Mouse (Mus musculus) midbrain, embryonic 13.5 days (tissue): ENCODE data around the gene Rgs7. TPM values are rescaled to one million over a fixed set of nuclear protein-coding genes. Genes with fewer than 3 reads are reported as not detected.

ENCODE experiments used
- ATAC-seq: fragments of 200-750 bp; cut with Nextera tagmentation; 2 replicates; pipeline ENCODE4 v1.8.0; 2017; ENCODE audit warnings: mild to moderate bottlenecking, moderate TSS enrichment, moderate library complexity
- H3K27ac ChIP-seq: fragments of 300-500 bp; sonication (generic); 2 replicates; pipeline ENCODE4 v1.5.1; 2015; ENCODE audit warnings: inconsistent platforms, mild to moderate bottlenecking, moderate library complexity
- H3K27me3 ChIP-seq: fragments of 300-500 bp; sonication (generic); 2 replicates; pipeline ENCODE4 v1.6.1; 2015; ENCODE audit warnings: mild to moderate bottlenecking, inconsistent platforms
- H3K36me3 ChIP-seq: fragments of 300-500 bp; sonication (generic); 2 replicates; pipeline ENCODE4 v1.6.1; 2015; ENCODE audit warnings: mild to moderate bottlenecking, inconsistent platforms
- H3K4me1 ChIP-seq: fragments of 300-500 bp; sonication (generic); replicated peaks from 2 replicates; pipeline ENCODE4 v1.6.1; 2015; ENCODE audit warnings: inconsistent platforms
- H3K4me2 ChIP-seq: fragments of 300-500 bp; sonication (generic); replicated peaks from 2 replicates; pipeline ENCODE4 v1.6.1; 2015; ENCODE audit warnings: moderate library complexity, mild to moderate bottlenecking, inconsistent platforms
- H3K4me3 ChIP-seq: fragments of 300-500 bp; sonication (generic); replicated peaks from 2 replicates; pipeline ENCODE4 v1.5.1; 2015; ENCODE audit warnings: mild to moderate bottlenecking, inconsistent platforms
- H3K9ac ChIP-seq: fragments of 300-500 bp; sonication (generic); replicated peaks from 2 replicates; pipeline ENCODE4 v1.6.1; 2015; ENCODE audit warnings: mild to moderate bottlenecking, inconsistent platforms
- H3K9me3 ChIP-seq: fragments of 300-500 bp; sonication (generic); 2 replicates; pipeline ENCODE4 v1.6.1; 2016; ENCODE audit warnings: mild to moderate bottlenecking, inconsistent platforms
- whole genome bisulfite sequencing: fragments of 180-500 bp; shearing (Covaris S2); methylation state at CpG from one replicate; pipeline ENCODE4 v1.1.7; 2015; 5-methylcytosine and 5-hydroxymethylcytosine counted together
- polyA plus RNA-seq: library from polyadenylated mRNA; unstranded; fragments of >200 nt; fragmentation: Nextera tagmentation; extraction: Ambion mirVana; gene quantifications from 2 replicates; pipeline ENCODE4 v1.2.1, GENCODE M21; 2015

Gene Rgs7
- polyA plus RNA-seq, 1 experiment from 2014 or later = 17.1 TPM

DNA sequence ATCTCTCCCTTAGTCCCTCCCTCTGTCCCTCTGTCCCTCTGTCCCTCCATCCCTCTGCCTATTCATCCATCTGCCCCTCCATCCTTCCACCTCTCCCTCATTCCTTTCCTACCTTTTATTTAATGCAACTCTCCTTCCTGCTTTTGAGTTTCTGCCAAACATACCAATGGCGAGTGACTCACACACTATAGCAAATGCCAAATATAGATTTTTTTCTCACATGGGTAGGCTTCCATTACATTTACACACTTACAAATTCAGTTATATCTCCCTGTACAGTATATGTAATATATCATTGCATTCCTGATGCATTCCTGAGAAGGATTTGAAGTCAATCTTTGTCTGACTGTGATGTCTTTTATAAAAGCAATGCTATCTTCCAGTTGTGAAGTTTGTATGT is 202.2 kb downstream of the Rgs7 start:
- WGBS = 92% methylated on average over 1 of the region's 1 CpGs
- Histone ChIP-seq H3K27ac (no peak overlapping the region), H3K9ac (no peak overlapping the region), H3K4me1 (no peaks in the 10 kb centered on the region), H3K9me3 (no peaks in the 10 kb centered on the region), H3K36me3 (no peaks in the 10 kb centered on the region), H3K4me3 (no peak overlapping the region), H3K27me3 (no peaks in the 10 kb centered on the region), H3K4me2 (no peak overlapping the region)
- no peak for ATAC-seq

DNA sequence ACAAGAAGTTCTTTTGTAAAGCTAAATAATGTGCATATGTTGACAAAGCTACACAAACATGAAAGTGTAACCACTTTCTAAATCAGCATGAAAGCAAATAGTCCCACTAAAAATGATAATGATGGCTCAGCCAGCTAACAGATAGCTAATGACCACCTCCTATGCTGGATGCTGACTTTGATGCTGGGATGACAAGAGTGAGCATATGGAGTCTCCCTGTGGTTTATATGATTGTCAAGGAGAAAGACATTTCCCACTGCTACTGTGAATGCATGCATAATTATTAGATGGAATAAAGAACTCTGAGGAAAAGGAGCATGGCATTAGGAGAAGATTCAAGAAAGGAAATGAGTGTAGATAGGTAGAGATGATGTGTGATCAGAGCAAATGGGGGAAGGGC is 230.0 kb downstream of the Rgs7 start:
- Histone ChIP-seq H3K36me3 (no peaks in the 10 kb centered on the region), H3K27ac (no peak overlapping the region), H3K4me2 (no peak overlapping the region), H3K9ac (no peak overlapping the region), H3K4me3 (no peak overlapping the region), H3K9me3 (no peaks in the 10 kb centered on the region), H3K4me1 (no peaks in the 10 kb centered on the region), H3K27me3 (no peaks in the 10 kb centered on the region)
- peak; percentile 73 for ATAC-seq

DNA sequence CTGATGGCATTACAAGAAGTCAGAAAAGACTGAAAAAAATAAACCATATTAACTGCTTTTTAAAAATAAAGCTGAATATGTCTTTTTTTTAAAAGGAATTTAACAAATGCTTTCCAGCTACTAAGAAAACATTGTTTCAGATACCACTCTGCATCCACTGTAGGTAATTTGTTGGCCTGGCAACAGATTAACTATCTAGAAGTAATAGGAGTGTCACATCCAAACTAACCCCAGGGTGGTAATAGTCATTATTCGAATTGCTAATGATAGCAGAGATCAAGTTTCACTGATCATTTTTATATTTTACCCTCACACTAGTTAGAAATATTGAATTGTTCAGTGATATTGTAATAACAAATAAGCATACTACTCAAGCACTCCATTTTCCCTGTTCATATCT is 232.9 kb downstream of the Rgs7 start:
- no peak overlapping the region for H3K4me2 ChIP-seq
- H3K9me3 ChIP-seq = no peaks in the 10 kb centered on the region
- no peak overlapping the region for H3K27ac ChIP-seq
- no peak for ATAC-seq
- WGBS = 73% methylated on average over 1 of the region's 1 CpGs
- no peaks in the 10 kb centered on the region for H3K4me1 ChIP-seq
- no peaks in the 10 kb centered on the region for H3K36me3 ChIP-seq
- H3K27me3 ChIP-seq = no peaks in the 10 kb centered on the region
- H3K9ac ChIP-seq = no peak overlapping the region
- H3K4me3 ChIP-seq = no peak overlapping the region

DNA sequence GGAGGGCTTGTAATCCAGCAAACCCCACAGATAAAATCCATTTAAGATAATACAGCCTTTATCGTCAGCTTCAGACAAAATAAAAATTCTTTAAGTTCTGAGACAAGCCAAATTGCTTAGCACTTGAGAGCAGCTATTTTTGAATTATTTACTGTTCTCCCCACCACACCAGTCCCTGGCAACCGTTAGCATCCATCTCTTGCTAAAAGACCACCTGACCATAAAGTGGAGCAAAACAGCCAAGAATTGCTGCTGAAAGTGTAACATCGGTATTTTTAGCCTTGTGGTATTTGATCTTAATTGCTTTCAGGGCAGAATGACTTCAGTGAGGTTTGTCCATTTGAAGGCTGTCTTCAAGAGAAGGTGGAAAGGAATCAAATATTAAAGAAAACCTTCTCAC is 237.1 kb downstream of the Rgs7 start:
- Histone ChIP-seq H3K9ac (no peak overlapping the region), H3K4me3 (no peak overlapping the region), H3K27me3 (no peaks in the 10 kb centered on the region), H3K4me1 (no peaks in the 10 kb centered on the region), H3K36me3 (no peaks in the 10 kb centered on the region), H3K27ac (no peak overlapping the region), H3K4me2 (no peak overlapping the region), H3K9me3 (no peaks in the 10 kb centered on the region)
- WGBS = 75% methylated on average over 3 of the region's 3 CpGs
- ATAC-seq = no peak

DNA sequence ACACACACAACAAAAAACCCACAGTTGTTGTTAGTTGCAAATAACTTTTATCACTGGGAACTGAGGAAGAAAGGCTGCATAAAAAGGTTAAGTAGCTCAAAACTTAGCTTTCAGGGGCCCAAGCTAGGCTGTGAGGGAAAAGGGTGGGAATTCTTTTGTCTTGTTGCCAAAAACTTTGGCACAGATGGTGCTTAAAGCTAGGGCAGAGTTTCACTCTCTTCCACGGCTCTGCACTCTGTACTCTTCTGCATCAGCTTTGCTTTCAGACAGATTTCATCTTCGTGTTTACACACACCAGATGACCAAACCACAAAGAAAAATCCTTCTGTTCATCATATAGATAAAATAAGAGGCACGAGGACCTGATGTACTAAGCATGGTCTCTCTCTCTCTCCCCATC is 237.6 kb downstream of the Rgs7 start:
- WGBS = 56% methylated on average over 3 of the region's 3 CpGs
- Histone ChIP-seq H3K9me3 (no peaks in the 10 kb centered on the region), H3K27me3 (no peaks in the 10 kb centered on the region), H3K4me3 (no peak overlapping the region), H3K4me2 (no peak overlapping the region), H3K4me1 (no peaks in the 10 kb centered on the region), H3K9ac (no peak overlapping the region), H3K27ac (no peak overlapping the region), H3K36me3 (no peaks in the 10 kb centered on the region)
- no peak for ATAC-seq

DNA sequence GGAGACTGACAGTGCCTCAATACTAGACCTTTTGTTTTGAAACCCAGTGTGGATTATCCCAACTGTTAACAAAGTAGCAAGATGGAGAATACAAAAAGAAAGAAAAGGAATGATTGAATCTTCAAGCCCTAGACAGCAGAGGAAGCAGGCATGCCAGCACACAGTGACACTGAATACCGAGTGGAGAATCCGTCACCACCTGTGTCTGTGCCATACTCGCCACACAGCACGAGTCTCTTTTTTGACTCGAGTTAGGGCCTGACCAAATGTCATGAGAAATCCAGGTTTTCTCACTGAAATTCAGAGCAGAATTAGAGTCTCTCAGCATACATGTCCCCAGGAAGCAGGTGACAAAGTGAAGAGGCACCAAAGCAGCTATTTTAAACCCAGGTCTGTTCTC is 250.2 kb downstream of the Rgs7 start:
- H3K27me3 ChIP-seq = no peaks in the 10 kb centered on the region
- no peaks in the 10 kb centered on the region for H3K9me3 ChIP-seq
- H3K27ac ChIP-seq = no peak overlapping the region
- H3K9ac ChIP-seq = no peak overlapping the region
- H3K4me3 ChIP-seq = no peak overlapping the region
- no peak for ATAC-seq
- no peaks in the 10 kb centered on the region for H3K4me1 ChIP-seq
- H3K4me2 ChIP-seq = no peak overlapping the region
- H3K36me3 ChIP-seq = no peaks in the 10 kb centered on the region
- 79% methylated on average over 5 of the region's 5 CpGs for WGBS

DNA sequence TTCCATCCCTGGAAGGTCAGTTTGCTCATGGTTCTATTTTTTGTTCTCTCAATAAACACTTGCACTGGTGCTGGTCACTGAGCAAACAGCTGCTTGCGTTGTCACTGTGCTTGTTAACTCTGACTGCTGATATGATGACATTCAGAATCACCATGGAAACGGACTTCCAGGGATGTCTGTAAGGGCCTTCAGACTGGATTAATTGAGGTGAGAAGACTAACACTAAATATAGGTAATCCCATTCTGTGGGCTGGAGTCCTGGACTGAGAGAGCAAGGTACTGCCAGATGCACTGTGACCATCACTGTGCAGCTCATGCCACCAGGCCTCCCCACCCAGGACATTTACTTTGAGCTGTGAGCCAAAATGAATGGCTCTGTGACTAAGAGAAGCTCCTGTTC is 252.2 kb downstream of the Rgs7 start:
- Histone ChIP-seq H3K4me3 (no peak overlapping the region), H3K4me1 (no peaks in the 10 kb centered on the region), H3K27me3 (no peaks in the 10 kb centered on the region), H3K4me2 (no peak overlapping the region), H3K9me3 (no peaks in the 10 kb centered on the region), H3K27ac (no peak overlapping the region), H3K9ac (no peak overlapping the region), H3K36me3 (no peaks in the 10 kb centered on the region)
- ATAC-seq = peak; percentile 65
- 67% methylated on average over 2 of the region's 2 CpGs for WGBS

DNA sequence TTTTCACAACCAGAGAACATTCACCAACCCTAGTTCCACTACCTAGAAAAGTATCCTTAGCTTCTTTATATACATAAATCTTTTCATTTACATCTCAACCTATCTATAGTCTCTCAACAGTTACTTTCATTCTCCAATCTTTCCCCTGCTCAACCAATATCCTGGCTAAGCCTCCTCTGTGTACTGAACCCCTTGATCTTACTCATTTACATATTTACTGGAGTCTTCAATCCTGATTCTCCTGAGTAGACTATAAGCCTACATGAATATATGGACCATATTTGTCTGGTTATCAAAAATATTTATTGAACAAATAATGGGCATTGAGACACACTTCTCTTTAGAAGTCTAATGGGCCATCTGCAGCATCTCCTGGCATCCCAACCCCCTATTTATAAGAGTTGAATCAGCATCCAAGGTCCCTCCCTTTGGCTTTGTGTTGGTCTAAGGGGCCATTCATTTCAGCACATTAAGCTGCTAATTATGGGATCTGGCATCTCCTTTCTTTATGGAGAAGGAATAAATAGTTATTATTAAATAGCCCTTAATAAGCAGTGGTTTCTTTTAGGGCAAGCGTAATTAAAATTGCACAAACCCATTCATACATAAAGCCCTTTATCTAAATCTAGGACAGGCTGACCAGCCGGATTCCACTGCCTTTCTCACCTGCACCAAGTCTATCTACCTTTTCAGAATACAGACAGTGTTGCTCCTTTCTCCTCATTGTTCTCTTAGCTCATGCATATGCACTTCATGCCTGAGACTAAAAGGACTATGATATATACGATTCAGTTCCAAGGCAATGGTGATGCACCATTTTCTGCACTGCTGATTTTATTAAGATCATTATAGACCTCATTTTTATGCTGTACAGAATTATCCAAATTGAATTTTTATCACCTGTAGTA is 270.5 kb downstream of the Rgs7 start:
- Histone ChIP-seq H3K27ac (no peak overlapping the region), H3K27me3 (no peaks in the 10 kb centered on the region), H3K36me3 (no peaks in the 10 kb centered on the region), H3K4me2 (no peak overlapping the region), H3K9ac (no peak overlapping the region), H3K4me3 (no peak overlapping the region), H3K9me3 (no peaks in the 10 kb centered on the region), H3K4me1 (no peaks in the 10 kb centered on the region)
- no peak for ATAC-seq
- 74% methylated on average over 3 of the region's 3 CpGs for WGBS

DNA sequence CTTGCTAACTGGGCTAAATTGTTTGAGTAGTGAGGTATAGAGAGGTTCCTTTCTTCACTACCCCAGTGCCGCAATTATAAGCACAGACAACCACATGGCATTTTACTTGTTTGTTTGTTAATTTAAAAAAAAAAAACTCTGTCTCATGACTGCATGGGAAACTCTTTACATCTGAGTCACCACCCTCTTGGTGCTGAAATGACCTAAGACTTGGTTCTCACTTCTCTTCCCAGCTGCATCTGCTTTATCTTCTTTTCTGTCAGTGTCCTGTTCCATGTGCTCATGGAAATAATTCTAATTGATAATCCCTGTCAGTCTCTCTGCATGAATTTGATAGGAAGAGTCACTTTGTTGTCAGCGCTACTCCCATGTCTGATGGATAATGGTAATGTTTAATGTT is 272.7 kb downstream of the Rgs7 start:
- ATAC-seq = no peak

DNA sequence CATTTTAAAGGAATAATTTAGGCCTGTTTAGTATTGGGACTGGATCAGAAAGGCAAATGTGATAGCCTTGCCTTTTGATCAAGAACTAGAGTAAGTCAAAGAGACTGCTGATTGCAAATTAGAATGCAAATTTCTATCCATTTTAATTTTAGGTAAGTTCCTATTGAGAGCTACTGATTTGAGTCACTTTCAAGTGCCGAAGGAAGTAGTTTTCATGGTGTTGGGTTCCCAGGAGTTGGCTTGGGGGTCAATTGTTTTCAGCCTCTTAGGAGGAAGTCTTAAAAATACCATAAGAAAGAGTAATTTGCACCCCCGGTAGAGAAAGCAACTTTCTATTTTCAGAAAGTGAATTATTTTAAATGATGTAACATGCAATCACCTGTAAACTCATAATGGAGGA is 285.3 kb downstream of the Rgs7 start:
- no peaks in the 10 kb centered on the region for H3K36me3 ChIP-seq
- H3K9ac ChIP-seq = no peak overlapping the region
- WGBS = 77% methylated on average over 2 of the region's 2 CpGs
- no peak overlapping the region for H3K4me2 ChIP-seq
- no peaks in the 10 kb centered on the region for H3K4me1 ChIP-seq
- no peaks in the 10 kb centered on the region for H3K27me3 ChIP-seq
- no peaks in the 10 kb centered on the region for H3K9me3 ChIP-seq
- no peak for ATAC-seq
- H3K27ac ChIP-seq = no peak overlapping the region
- no peak overlapping the region for H3K4me3 ChIP-seq

More for the DNA sequence above, 272.7 kb downstream of the Rgs7 start:
- Histone ChIP-seq H3K4me3 (no peak overlapping the region), H3K4me1 (no peaks in the 10 kb centered on the region), H3K36me3 (no peaks in the 10 kb centered on the region), H3K27ac (no peak overlapping the region), H3K4me2 (no peak overlapping the region), H3K9me3 (no peaks in the 10 kb centered on the region), H3K9ac (no peak overlapping the region), H3K27me3 (no peaks in the 10 kb centered on the region)
- WGBS = 91% methylated on average over 2 of the region's 2 CpGs

DNA sequence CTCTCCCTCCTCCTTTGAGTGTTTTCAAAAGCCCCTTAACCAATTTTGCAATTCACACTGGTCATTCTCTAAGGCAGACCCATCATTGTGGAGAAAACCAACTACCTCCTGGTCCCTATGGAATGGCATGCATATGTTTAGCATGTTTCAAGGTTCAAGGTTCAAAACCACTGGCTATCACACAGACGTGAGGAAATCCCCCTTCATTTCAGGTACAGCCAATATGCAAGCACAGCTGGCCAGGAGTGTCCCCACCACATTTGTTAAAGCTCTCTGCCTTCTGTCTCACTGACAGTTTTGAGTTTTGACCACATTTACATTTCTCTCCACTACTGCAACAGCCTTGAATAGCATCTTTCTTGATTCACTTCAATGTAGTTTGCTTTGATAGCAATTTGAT is 286.7 kb downstream of the Rgs7 start:
- Histone ChIP-seq H3K9ac (no peak overlapping the region), H3K36me3 (no peaks in the 10 kb centered on the region), H3K9me3 (no peaks in the 10 kb centered on the region), H3K4me3 (no peak overlapping the region), H3K27ac (no peak overlapping the region), H3K4me1 (no peaks in the 10 kb centered on the region), H3K4me2 (no peak overlapping the region), H3K27me3 (no peaks in the 10 kb centered on the region)
- 67% methylated on average over 1 of the region's 1 CpGs for WGBS
- ATAC-seq = no peak

DNA sequence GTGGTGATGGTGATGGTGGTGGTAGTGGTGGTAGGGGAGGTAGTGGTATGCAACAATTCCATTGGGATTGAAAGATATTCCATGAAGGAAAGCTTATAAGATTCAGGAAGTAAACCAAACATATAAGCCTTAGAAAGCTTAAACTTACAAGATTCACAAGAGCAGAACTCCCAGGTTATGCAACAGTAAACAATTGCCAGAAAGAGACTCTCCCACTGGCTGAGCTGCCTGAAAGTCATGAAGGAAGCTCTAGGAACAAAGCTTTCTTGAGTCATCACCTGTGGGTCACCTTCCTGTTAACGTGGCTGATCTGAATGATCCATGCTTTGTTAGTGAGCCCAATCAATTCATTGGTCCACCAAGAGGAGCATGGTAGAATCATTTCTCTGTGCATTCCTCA is 288.8 kb downstream of the Rgs7 start:
- Histone ChIP-seq H3K4me1 (no peaks in the 10 kb centered on the region), H3K9ac (no peak overlapping the region), H3K36me3 (no peaks in the 10 kb centered on the region), H3K9me3 (no peaks in the 10 kb centered on the region), H3K4me3 (no peak overlapping the region), H3K4me2 (no peak overlapping the region), H3K27ac (no peak overlapping the region), H3K27me3 (no peaks in the 10 kb centered on the region)
- 78% methylated on average over 1 of the region's 1 CpGs for WGBS
- ATAC-seq = no peak

DNA sequence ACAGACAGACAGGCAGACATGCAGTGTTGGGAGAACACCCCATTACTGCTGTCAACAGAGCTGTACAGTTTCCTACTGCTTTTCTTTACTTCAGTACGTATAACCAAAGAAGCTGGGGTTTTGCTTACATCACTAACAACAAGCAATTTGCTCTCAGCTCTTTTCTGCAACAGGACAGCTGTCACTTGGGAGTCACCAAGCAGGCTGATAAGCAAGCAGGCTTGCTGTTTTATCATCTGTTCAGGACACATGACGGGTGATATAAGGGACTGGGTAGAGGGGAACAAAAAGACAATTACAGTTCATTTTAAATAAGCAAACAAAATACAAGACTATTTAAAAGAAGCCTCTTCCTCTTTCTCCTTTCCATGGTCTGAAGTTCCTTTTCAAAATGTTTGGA is 289.4 kb downstream of the Rgs7 start:
- Histone ChIP-seq H3K27me3 (no peaks in the 10 kb centered on the region), H3K4me3 (no peak overlapping the region), H3K9ac (no peak overlapping the region), H3K36me3 (no peaks in the 10 kb centered on the region), H3K27ac (no peak overlapping the region), H3K4me1 (no peaks in the 10 kb centered on the region), H3K4me2 (no peak overlapping the region), H3K9me3 (no peaks in the 10 kb centered on the region)
- no peak for ATAC-seq
- WGBS = 65% methylated on average over 2 of the region's 2 CpGs
